Mouse (Mus musculus) layer of hippocampus, postnatal 10 days (tissue): ENCODE data around the gene Snapc5. TPM values are rescaled to one million over a fixed set of nuclear protein-coding genes. Genes with fewer than 3 reads are reported as not detected.
"Not testable (repeated sequence)": the region's sequence is repeated elsewhere in the genome, so short reads cannot be mapped to it uniquely, and the experiment has no call there.

Source experiments
- DNase-seq, 2 experiments: peaks; one replicate each; pipeline ENCODE4 v3.0.0; 2021; ENCODE audit warnings: low spot score in 2 of 2
- long read RNA-seq: library from polyadenylated mRNA; stranded (forward); transcript quantifications from one replicate; pipeline ENCODE4 v2.0.0, GENCODE M21; 2023
- total RNA-seq, 2 experiments: library from RNA; stranded (reverse); gene quantifications; 2 replicates each; pipeline ENCODE4 v1.2.3; 2021

Gene Snapc5
- total RNA-seq = 10 to 100 TPM; 17.1 to 18.5 TPM
- long read RNA-seq, transcript Snapc5-201 (3 exons, 1,228 nt) = major isoform, 20 of 23 reads
- long read RNA-seq, partial matches to known transcripts = 0 of 23 reads
- long read RNA-seq, other reads (novel, unspliced or antisense) = 3 of 23 reads

DNA sequence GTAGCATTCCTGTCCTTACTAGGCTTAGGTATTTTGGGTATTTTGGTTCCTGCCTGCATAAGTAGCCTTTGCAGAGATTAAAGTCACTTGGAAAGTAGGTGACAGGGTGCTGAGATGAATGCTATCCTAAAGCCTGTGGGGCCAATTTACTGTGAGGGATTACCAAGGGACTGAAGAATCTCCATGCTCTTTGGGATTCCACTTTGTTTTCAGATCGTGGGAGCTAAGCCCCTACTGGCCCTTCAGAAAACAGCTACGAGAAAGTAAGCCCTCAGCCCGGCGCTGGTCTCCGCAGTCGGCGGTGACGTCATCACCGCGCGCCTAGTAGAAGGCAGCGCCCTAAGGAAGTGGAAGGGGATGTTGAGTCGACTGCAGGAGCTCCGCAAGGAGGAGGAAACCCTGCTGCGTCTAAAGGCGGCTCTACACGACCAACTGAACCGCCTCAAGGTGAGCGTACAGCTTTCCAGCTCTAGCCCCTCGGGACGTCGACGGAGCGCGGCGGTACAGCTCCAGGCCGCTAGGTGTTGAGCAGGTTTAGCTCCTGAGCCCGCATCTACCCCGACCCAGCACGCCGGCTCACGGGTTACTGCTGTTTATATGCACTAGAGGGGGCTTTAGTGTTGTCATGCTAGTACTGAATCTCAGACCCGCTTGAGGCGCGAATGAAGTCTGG lies at the start of gene Snapc5:
Snapc5 (plus strand) TSS at position 301 of the 673 bp plus-strand sequence.
- DNase-seq = peak; percentile 89 to 92

DNA sequence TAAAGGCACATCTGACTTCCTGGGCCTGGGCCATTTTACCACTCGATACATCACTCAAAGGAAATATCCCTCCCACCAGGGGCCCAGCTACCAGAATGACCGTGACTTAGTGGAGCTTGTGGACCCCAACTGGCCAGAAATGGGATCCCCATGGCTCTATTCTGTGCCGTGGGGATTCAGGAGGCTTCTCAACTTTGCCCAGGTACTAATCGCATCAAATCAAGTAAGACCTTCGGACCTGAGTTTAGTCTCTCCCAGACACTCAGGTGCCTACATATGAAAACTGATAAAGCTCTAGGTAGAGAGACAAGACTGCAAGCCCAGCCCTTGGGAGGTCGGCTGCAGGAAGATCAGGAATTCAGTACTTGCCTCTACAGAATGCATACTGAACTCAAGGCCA lies 47.5 kb upstream of the Snapc5 start:
- no peak for DNase-seq

- DNase-seq = peak; percentile 60 to 66
Measured at GRCm38 (mm10) chr9:64138896-64139295, 40.2 kb upstream of the Snapc5 start.

DNA sequence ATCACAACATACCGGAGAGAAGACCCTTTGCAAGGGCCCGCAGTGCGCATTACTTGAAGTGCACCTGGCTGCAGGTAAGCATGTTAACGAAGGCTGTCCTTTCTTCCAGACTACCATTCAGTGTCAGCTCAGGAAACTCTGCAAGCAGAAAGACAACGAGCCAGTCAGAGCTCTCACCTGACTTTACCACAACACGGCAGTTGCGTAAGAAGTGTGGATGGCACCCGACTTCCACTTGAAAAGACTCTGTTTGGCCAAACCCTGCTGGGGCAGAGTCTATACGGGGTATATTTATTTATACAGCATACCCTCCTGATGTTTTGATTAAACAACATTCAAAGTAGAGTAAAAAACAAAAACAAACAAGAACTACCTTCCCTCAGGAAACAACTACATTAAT lies 39.2 kb upstream of the Snapc5 start:
- DNase-seq = no peak

DNA sequence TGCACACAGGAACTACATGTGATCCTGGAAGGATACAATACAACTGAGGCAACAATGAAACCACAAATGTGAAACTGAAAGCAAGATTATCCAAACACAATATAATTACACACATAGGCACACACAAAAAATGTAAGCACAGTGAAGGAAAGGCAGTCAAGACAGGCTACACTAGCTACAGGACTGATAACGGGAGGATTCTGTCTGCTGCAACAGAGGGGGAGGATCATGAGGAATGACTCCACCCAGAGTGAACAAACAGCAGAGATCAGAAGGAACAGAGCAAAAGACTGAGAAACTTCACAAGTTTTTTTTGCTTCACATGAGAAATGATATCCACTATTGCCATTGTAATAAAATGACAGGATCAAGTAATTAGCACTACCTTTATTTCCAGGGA lies 22.4 kb upstream of the Snapc5 start:
- no peak for DNase-seq

DNA sequence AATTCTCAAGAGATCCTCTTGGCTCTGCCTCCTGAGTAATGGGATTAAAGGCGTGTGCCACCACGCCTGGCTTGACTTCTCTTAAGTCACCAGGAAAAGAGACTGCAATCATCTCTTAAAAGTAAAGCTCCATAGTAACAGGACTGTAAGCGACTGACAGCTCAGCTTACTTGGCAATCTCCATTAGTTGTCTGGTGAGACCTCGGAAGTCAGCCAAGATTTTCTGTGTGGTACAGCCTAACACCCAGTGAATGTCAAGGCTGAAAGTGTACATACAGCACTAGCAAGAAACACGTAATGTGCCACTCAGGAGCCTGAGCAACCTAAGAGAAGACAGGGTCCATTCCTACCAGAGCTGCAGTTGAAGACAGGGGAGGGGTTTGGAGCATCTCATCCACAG lies 18.6 kb upstream of the Snapc5 start:
- no peak for DNase-seq

- DNase-seq = not testable (repeated sequence)
Measured at GRCm38 (mm10) chr9:64169967-64170366, 9.1 kb upstream of the Snapc5 start.

- no peak for DNase-seq
Measured at GRCm38 (mm10) chr9:64172145-64172815, 6.8 kb upstream of the Snapc5 start.

DNA sequence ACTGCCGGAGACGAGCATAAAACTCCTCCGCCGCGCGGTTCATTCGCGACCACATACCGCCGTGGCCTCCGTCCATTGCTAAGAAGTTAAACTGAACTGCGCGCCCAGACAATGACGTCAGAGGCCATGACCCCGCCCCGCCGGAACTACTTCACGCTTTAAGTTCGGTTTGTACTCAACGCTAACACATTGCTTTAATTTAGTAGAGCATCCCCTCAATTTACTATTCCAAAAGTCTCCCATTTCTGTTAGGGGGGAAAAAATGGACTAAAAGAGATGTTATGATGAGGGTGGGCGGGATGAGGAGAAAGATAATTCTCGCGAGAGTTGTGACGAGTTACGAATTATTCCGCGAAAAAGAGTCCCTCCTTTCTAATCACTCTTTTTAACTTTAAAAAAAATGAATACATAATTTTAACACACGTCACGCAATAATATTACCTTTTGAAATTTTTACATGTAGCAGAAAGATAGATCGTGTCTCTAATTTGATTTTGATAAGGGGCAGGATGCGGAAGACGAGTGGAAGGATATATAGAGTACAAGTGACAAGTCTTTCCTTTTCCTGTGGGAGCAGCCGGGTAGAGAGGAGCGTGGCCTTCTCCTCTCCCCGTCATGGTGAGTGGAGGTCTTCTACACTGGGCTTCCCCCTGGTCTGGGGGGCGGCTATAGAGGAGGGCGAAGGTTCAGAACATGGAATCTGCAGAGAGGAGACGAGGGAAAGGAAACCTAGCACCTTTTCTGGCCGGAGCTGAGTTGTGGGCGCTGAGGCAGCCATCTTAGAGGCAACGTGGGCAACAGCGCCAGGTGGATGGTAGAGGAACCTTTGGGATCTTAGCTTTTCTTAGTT lies 6.0 kb upstream of the Snapc5 start, which contains the start of the genes Zwilch and Rpl4:
Zwilch (minus strand) TSS at position 289 of the 850 bp plus-strand sequence.
Rpl4 (plus strand) TSS at position 560 of the 850 bp plus-strand sequence.
- DNase-seq = peak; percentile 85 to 87

DNA sequence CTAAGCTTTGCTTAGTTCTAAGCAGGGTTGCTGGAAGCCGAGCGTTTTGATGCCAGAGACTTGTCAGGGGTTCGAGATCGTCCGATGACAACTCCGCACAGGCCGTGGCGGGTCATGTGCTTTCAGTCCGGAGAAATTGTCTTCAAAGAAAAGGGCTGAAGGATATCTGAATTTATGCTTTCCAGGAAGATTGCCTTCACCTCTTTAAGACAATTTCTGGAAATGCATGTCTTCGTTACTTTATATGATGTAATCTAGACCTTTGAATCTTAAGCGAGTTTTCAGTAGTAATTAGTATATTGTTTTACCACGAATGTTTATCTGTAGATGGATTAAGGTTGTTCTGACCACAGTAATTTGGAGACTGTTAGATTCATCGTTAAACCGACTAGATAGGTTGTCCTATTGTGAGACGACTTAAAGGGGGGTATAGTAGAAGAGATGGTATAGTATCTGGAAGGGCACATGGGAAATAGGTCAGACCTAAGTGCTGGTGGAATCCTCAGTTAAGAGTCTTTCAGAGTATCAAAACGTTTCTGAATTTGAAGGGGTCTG lies 5.3 kb upstream of the Snapc5 start:
- DNase-seq = no peak

GRCm38 (mm10) chr9:64174341-64174740 lies 4.7 kb upstream of the Snapc5 start:
- DNase-seq = no peak

- no peak for DNase-seq
Measured at GRCm38 (mm10) chr9:64174766-64175165, 4.3 kb upstream of the Snapc5 start.

DNA sequence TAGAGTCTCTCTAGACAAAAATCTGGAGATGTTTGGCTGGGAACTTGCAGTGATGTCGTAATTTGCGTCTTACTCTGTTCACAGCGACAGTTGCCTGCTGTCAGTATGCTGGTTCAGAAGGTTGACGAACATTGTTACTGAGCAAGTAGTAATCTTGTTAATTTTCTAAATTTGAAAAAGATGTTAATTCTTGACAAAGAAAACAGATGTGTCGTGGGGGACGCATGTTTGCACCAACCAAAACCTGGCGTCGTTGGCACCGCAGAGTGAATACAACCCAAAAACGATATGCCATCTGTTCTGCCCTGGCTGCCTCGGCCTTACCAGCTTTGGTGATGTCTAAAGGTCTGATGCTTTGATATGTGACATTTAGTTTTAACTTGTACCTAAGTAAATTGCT lies 3.7 kb upstream of the Snapc5 start:
- DNase-seq = peak; percentile 24 to 52

- DNase-seq = peak in 1 of 2 experiments; percentile 26
Measured at GRCm38 (mm10) chr9:64178610-64178973, 482 bp upstream of the Snapc5 start.

- DNase-seq = not testable (repeated sequence)
Measured at GRCm38 (mm10) chr9:64183295-64183694, 4.2 kb downstream of the Snapc5 start.

GRCm38 (mm10) chr9:64184166-64184840 lies 5.2 kb downstream of the Snapc5 start:
- DNase-seq = no peak

DNA sequence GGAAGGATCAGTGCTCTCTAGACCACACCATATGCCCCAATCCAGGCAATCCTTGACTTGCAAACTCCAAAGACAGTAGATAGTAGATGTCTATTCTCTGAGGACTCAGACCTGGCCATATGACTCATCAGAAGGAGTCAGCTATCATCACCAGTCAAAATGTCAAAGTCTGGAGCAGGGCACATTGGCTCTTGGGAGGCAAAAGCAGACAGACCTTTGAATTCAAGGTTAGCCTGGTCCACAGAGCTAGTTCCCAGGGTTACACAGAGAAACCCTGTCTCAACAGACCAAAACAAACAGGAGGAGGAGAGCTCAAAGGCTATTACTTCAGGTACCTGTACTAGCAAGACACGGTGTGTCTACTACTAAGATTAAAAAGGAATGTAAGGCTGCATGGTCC lies 14.8 kb downstream of the Snapc5 start:
- no peak for DNase-seq

GRCm38 (mm10) chr9:64195554-64195953 lies 16.5 kb downstream of the Snapc5 start:
- peak; percentile 23 to 41 for DNase-seq

GRCm38 (mm10) chr9:64197524-64197923 lies 18.4 kb downstream of the Snapc5 start:
- DNase-seq = no peak

DNA sequence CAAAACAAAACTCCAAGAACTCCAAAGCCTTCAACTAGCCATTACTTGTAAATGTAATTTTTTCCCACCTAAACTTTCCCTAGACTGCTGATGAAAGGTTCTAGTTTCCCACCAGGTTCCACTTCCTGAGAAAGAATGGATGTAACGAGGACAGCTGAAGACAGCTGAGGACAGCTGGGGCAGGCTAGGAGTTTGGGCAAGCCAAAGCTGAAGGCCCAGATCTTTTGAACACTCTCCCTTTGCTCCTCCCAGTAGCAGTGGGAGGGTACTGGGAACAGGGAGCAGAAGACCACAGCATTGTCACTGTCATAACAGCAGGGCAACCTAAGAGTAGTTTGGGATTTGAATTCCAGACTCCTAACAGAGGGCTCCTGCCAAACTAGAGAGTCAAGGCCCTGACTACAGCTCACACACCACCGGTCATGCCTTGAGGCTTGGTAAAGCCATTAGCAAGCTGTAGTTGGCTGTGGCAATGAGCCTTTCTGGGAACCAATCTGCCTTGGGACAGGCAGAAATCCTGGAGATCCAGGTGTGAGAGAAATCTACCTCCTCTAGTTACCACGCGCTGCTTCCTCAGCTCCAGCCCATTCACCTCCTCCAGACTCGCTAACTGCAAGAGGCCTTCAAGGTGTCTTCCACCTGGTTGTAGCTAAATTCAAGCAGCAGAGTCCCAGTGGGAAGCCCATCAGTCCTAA lies 19.1 kb downstream of the Snapc5 start:
- no peak for DNase-seq
